Mouse (Mus musculus): Measurements from ENCODE around the gene Ltb4r2. TPM values are rescaled to one million over a fixed set of nuclear protein-coding genes. Genes with fewer than 3 reads are reported as not detected.

Gene Ltb4r2
- polyA plus RNA-seq, 1 experiment from 2014 or later = not detected

GRCm38 (mm10) chr14:55781310-55781709, 20.1 kb downstream of the Ltb4r2 start:
- Histone ChIP-seq H3K27ac (no peak overlapping the region), H3K36me3 (ENCODE audit: inconsistent target) (no peaks in the 10 kb centered on the region), H3K79me2 (ENCODE audit: inconsistent target) (no peaks in the 10 kb centered on the region), H3K4me3 (ENCODE audit: inconsistent target) (no peak overlapping the region)
- WGBS (ENCODE audit: missing documents) = 25% methylated on average over 14 of the region's 14 CpGs

- WGBS (ENCODE audit: missing documents) = 73% methylated on average over 9 of the region's 9 CpGs
- H3K36me3 ChIP-seq (ENCODE audit: inconsistent target) = no peaks in the 10 kb centered on the region
- no peaks in the 10 kb centered on the region for H3K79me2 ChIP-seq (ENCODE audit: inconsistent target)
- H3K27ac ChIP-seq = no peak overlapping the region
- H3K4me3 ChIP-seq (ENCODE audit: inconsistent target) = no peak overlapping the region
These were observed 21.2 kb downstream of the Ltb4r2 start for GRCm38 (mm10) chr14:55782361-55782960.

- Histone ChIP-seq H3K4me3 (ENCODE audit: inconsistent target) (no peak overlapping the region), H3K79me2 (ENCODE audit: inconsistent target) (no peaks in the 10 kb centered on the region), H3K27ac (no peak overlapping the region), H3K36me3 (ENCODE audit: inconsistent target) (no peaks in the 10 kb centered on the region)
- WGBS (ENCODE audit: missing documents) = 45% methylated on average over 30 of the region's 31 CpGs
These were observed 22.1 kb downstream of the Ltb4r2 start for GRCm38 (mm10) chr14:55783171-55783957.

- Histone ChIP-seq H3K27ac (no peak within 1 kb of the TSS), H3K79me2 (ENCODE audit: inconsistent target) (no peaks in the 10 kb centered on the region), H3K36me3 (ENCODE audit: inconsistent target) (no peaks in the 10 kb centered on the region), H3K4me3 (ENCODE audit: inconsistent target) (no peak within 1 kb of the TSS)
- WGBS (ENCODE audit: missing documents) = 61% methylated on average over 13 of the region's 13 CpGs
These were observed 22.7 kb downstream of the Ltb4r2 start, which contains the start of gene Adcy4 for GRCm38 (mm10) chr14:55783958-55784235. TSS of gene Adcy4 (minus strand) at chr14:55784095.

- Histone ChIP-seq H3K4me3 (ENCODE audit: inconsistent target) (no peak overlapping the region), H3K79me2 (ENCODE audit: inconsistent target) (no peaks in the 10 kb centered on the region), H3K36me3 (ENCODE audit: inconsistent target) (no peaks in the 10 kb centered on the region), H3K27ac (no peak overlapping the region)
- 92% methylated on average over 6 of the region's 6 CpGs for WGBS (ENCODE audit: missing documents)
These were observed 24.0 kb downstream of the Ltb4r2 start for GRCm38 (mm10) chr14:55785195-55785594.

- WGBS (ENCODE audit: missing documents) = 59% methylated on average over 11 of the region's 11 CpGs
- Histone ChIP-seq H3K27ac (no peak overlapping the region), H3K36me3 (ENCODE audit: inconsistent target) (no peaks in the 10 kb centered on the region), H3K4me3 (ENCODE audit: inconsistent target) (peak overlapping the region; percentile 73), H3K79me2 (ENCODE audit: inconsistent target) (no peaks in the 10 kb centered on the region)
These were observed 26.5 kb downstream of the Ltb4r2 start for GRCm38 (mm10) chr14:55787731-55788130.

GRCm38 (mm10) chr14:55788256-55789050, 27.2 kb downstream of the Ltb4r2 start, which contains the start of gene Ripk3:
TSS of gene Ripk3 (minus strand) at chr14:55788865.
- no peaks in the 10 kb centered on the region for H3K79me2 ChIP-seq (ENCODE audit: inconsistent target)
- WGBS (ENCODE audit: missing documents) = 5% methylated on average over 40 of the region's 40 CpGs
- H3K27ac ChIP-seq = peak within 1 kb of the TSS; percentile 31
- peak within 1 kb of the TSS; percentile 73 for H3K4me3 ChIP-seq (ENCODE audit: inconsistent target)
- H3K36me3 ChIP-seq (ENCODE audit: inconsistent target) = no peaks in the 10 kb centered on the region

GRCm38 (mm10) chr14:55793461-55793860, 32.2 kb downstream of the Ltb4r2 start:
- H3K4me3 ChIP-seq (ENCODE audit: inconsistent target) = no peak overlapping the region
- no peaks in the 10 kb centered on the region for H3K36me3 ChIP-seq (ENCODE audit: inconsistent target)
- 88% methylated on average over 1 of the region's 2 CpGs for WGBS (ENCODE audit: missing documents)
- no peak overlapping the region for H3K27ac ChIP-seq
- H3K79me2 ChIP-seq (ENCODE audit: inconsistent target) = no peaks in the 10 kb centered on the region

- no peak overlapping the region for H3K27ac ChIP-seq
- no peaks in the 10 kb centered on the region for H3K36me3 ChIP-seq (ENCODE audit: inconsistent target)
- no peaks in the 10 kb centered on the region for H3K79me2 ChIP-seq (ENCODE audit: inconsistent target)
- no peak overlapping the region for H3K4me3 ChIP-seq (ENCODE audit: inconsistent target)
- 60% methylated on average over 2 of the region's 2 CpGs for WGBS (ENCODE audit: missing documents)
These were observed 32.7 kb downstream of the Ltb4r2 start for GRCm38 (mm10) chr14:55793946-55794345.

GRCm38 (mm10) chr14:55795380-55796163, 34.3 kb downstream of the Ltb4r2 start:
- H3K27ac ChIP-seq = no peak overlapping the region
- no peaks in the 10 kb centered on the region for H3K79me2 ChIP-seq (ENCODE audit: inconsistent target)
- no peak overlapping the region for H3K4me3 ChIP-seq (ENCODE audit: inconsistent target)
- WGBS (ENCODE audit: missing documents) = 55% methylated on average over 12 of the region's 15 CpGs
- H3K36me3 ChIP-seq (ENCODE audit: inconsistent target) = no peaks in the 10 kb centered on the region

Other genes with a start within 250 kb of the Ltb4r2 start
- gene Nrl, start 236.4 kb upstream of the Ltb4r2 start, polyA plus RNA-seq (2018) = not detected in 3 replicates
- gene Pck2, start 221.2 kb upstream of the Ltb4r2 start, polyA plus RNA-seq (2018) = 5.9 to 15.5 TPM (median 7.9 TPM) in 3 replicates
- gene Dcaf11, start 201.4 kb upstream of the Ltb4r2 start, polyA plus RNA-seq (2018) = 44.4 to 59.1 TPM (median 44.6 TPM) in 3 replicates
- gene A730061H03Rik, start 201.0 kb upstream of the Ltb4r2 start, polyA plus RNA-seq (2018) = 0.86 TPM in 1 of 3 replicates, not detected in the others
- not detected in 3 replicates for gene Fitm1, start 185.8 kb upstream of the Ltb4r2 start, polyA plus RNA-seq (2018)
- gene Psme1, start 183.3 kb upstream of the Ltb4r2 start, polyA plus RNA-seq (2018) = 213 to 335 TPM (median 292 TPM) in 3 replicates
- 11.9 to 22.1 TPM (median 17.9 TPM) in 3 replicates for gene Emc9, start 176.1 kb upstream of the Ltb4r2 start, polyA plus RNA-seq (2018)
- gene Psme2, start 170.3 kb upstream of the Ltb4r2 start, polyA plus RNA-seq (2018) = 172 to 350 TPM (median 300 TPM) in 3 replicates
- 16.3 to 31.6 TPM (median 19.7 TPM) in 3 replicates for gene Rnf31, start 169.7 kb upstream of the Ltb4r2 start, polyA plus RNA-seq (2018)
- 57.2 to 69.1 TPM (median 61.1 TPM) in 3 replicates for gene Irf9, start 157.9 kb upstream of the Ltb4r2 start, polyA plus RNA-seq (2018)
- gene Rec8, start 143.4 kb upstream of the Ltb4r2 start, polyA plus RNA-seq (2018) = not detected in 3 replicates
- gene Ipo4, start 125.5 kb upstream of the Ltb4r2 start, polyA plus RNA-seq (2018) = 18.4 to 47.7 TPM (median 21.3 TPM) in 3 replicates
- gene Gm49378, start 123.5 kb upstream of the Ltb4r2 start, polyA plus RNA-seq (2018) = 0.29 to 1.2 TPM (median 1.1 TPM) in 3 replicates
- 35.2 to 63.2 TPM (median 58.1 TPM) in 3 replicates for gene Tm9sf1, start 117.6 kb upstream of the Ltb4r2 start, polyA plus RNA-seq (2018)
- 0.34 TPM in 1 of 3 replicates, not detected in the others for gene Tssk4, start 111.2 kb upstream of the Ltb4r2 start, polyA plus RNA-seq (2018)
- 25.4 to 29.3 TPM (median 26.3 TPM) in 3 replicates for gene Mdp1, start 100.9 kb upstream of the Ltb4r2 start, polyA plus RNA-seq (2018)
- 27.4 to 36.4 TPM (median 34.4 TPM) in 3 replicates for gene Gmpr2, start 89.5 kb upstream of the Ltb4r2 start, polyA plus RNA-seq (2018)
- 136 to 262 TPM (median 187 TPM) in 3 replicates for gene Nedd8, start 89.3 kb upstream of the Ltb4r2 start, polyA plus RNA-seq (2018)
- 9.0 to 10.5 TPM (median 10.4 TPM) in 3 replicates for gene Tinf2, start 79.6 kb upstream of the Ltb4r2 start, polyA plus RNA-seq (2018)
- gene Tgm1, start 47.5 kb upstream of the Ltb4r2 start, polyA plus RNA-seq (2018) = 1.2 to 4.3 TPM (median 3.6 TPM) in 3 replicates
- gene Rabggta, start 39.2 kb upstream of the Ltb4r2 start, polyA plus RNA-seq (2018) = 7.5 to 16.7 TPM (median 12.4 TPM) in 3 replicates
- 63.5 to 108 TPM (median 106 TPM) in 3 replicates for gene Dhrs1, start 15.7 kb upstream of the Ltb4r2 start, polyA plus RNA-seq (2018)
- 9.3 to 22.6 TPM (median 12.9 TPM) in 3 replicates for gene Nop9, start 15.7 kb upstream of the Ltb4r2 start, polyA plus RNA-seq (2018)
- 0.22 to 0.72 TPM (median 0.41 TPM) in 3 replicates for gene Cideb, start 3.0 kb upstream of the Ltb4r2 start, polyA plus RNA-seq (2018)
- gene Ltb4r1, start 4.5 kb downstream of the Ltb4r2 start, polyA plus RNA-seq (2018) = 0.25 to 0.33 TPM (median 0.32 TPM) in 3 replicates
- 0.04 to 0.07 TPM in 2 of 3 replicates, not detected in the other for gene Adcy4, start 22.7 kb downstream of the Ltb4r2 start, polyA plus RNA-seq (2018)
- 11.7 to 24.6 TPM (median 17.7 TPM) in 3 replicates for gene Ripk3, start 27.4 kb downstream of the Ltb4r2 start, polyA plus RNA-seq (2018)
- not detected in 3 replicates for gene Nfatc4, start 61.7 kb downstream of the Ltb4r2 start, polyA plus RNA-seq (2018)
- 0.69 to 1.1 TPM (median 0.70 TPM) in 3 replicates for gene Nynrin, start 92.6 kb downstream of the Ltb4r2 start, polyA plus RNA-seq (2018)
- gene Cbln3, start 123.0 kb downstream of the Ltb4r2 start, polyA plus RNA-seq (2018) = not detected in 3 replicates
- gene Khnyn, start 123.5 kb downstream of the Ltb4r2 start, polyA plus RNA-seq (2018) = 7.7 to 19.3 TPM (median 13.1 TPM) in 3 replicates
- 1.5 to 3.1 TPM (median 2.0 TPM) in 3 replicates for gene Sdr39u1, start 138.9 kb downstream of the Ltb4r2 start, polyA plus RNA-seq (2018)
- gene Cma1, start 183.2 kb downstream of the Ltb4r2 start, polyA plus RNA-seq (2018) = not detected in 3 replicates
- gene Cma2, start 189.6 kb downstream of the Ltb4r2 start, polyA plus RNA-seq (2018) = not detected in 3 replicates

All from macrophage (primary cell).